Mouse (Mus musculus): Measurements from ENCODE around the gene Scrn2. TPM values are rescaled to one million over a fixed set of nuclear protein-coding genes. Genes with fewer than 3 reads are reported as not detected.

Scrn2 gene
- polyA plus RNA-seq, 1 experiment from 2014 or later, result 16.0 TPM

- no peak overlapping the region for H3K4me3 ChIP-seq
- peak overlapping the region; percentile 40; the same call in 1 of the 2 replicates for H3K27ac ChIP-seq (replicated peaks)
- no peaks in the 10 kb centered on the region for H3K9me3 ChIP-seq
- H3K4me2 ChIP-seq, result no peak overlapping the region
- 50% methylated on average over 9 of the region's 9 CpGs for WGBS
- peaks cover 18% of the 10 kb centered on the region for H3K4me1 ChIP-seq
- H3K9ac ChIP-seq, result no peak overlapping the region
- ATAC-seq (ENCODE audit: extremely low read depth, insufficient number of reproducible peaks, low FRiP score, low TSS enrichment), result no peak
- no peaks in the 10 kb centered on the region for H3K27me3 ChIP-seq (replicated peaks)
- peaks cover 69% of the 10 kb centered on the region for H3K36me3 ChIP-seq
Observed at GRCm38 (mm10) chr11:97063274-97063920, 33.7 kb downstream of the Scrn2 start.

GRCm38 (mm10) chr11:97063921-97064295 lies 34.2 kb downstream of the Scrn2 start:
- 73% methylated on average over 3 of the region's 3 CpGs for WGBS
- no peaks in the 10 kb centered on the region for H3K27me3 ChIP-seq (replicated peaks)
- no peak overlapping the region for H3K4me3 ChIP-seq
- ATAC-seq (ENCODE audit: extremely low read depth, insufficient number of reproducible peaks, low FRiP score, low TSS enrichment), result no peak
- no peaks in the 10 kb centered on the region for H3K9me3 ChIP-seq
- peaks cover 18% of the 10 kb centered on the region for H3K4me1 ChIP-seq
- H3K9ac ChIP-seq, result no peak overlapping the region
- H3K36me3 ChIP-seq, result peaks cover 70% of the 10 kb centered on the region
- peak overlapping the region; percentile 40; the same call in 1 of the 2 replicates for H3K27ac ChIP-seq (replicated peaks)
- H3K4me2 ChIP-seq, result no peak overlapping the region

GRCm38 (mm10) chr11:97065538-97066295 lies 36.0 kb downstream of the Scrn2 start:
- no peak for ATAC-seq (ENCODE audit: extremely low read depth, insufficient number of reproducible peaks, low FRiP score, low TSS enrichment)
- Histone ChIP-seq H3K36me3 (peaks cover 53% of the 10 kb centered on the region), H3K4me1 (peaks cover 21% of the 10 kb centered on the region), H3K9me3 (no peaks in the 10 kb centered on the region), H3K4me3 (no peak overlapping the region), H3K27ac (replicated peaks) (no peak overlapping the region), H3K9ac (0 out of 2 replicates have a peak overlapping the region, but pooled peaks have one; percentile 28), H3K4me2 (no peak overlapping the region), H3K27me3 (replicated peaks) (no peaks in the 10 kb centered on the region)
- 61% methylated on average over 12 of the region's 12 CpGs for WGBS

GRCm38 (mm10) chr11:97066656-97067360 lies 37.1 kb downstream of the Scrn2 start:
- peaks cover 42% of the 10 kb centered on the region for H3K36me3 ChIP-seq
- ATAC-seq (ENCODE audit: extremely low read depth, insufficient number of reproducible peaks, low FRiP score, low TSS enrichment), result no peak
- no peak overlapping the region for H3K4me2 ChIP-seq
- H3K27me3 ChIP-seq (replicated peaks), result no peaks in the 10 kb centered on the region
- H3K27ac ChIP-seq (replicated peaks), result no peak overlapping the region
- H3K4me1 ChIP-seq, result peaks cover 31% of the 10 kb centered on the region
- H3K9ac ChIP-seq, result no peak overlapping the region
- WGBS, result 47% methylated on average over 22 of the region's 22 CpGs
- no peaks in the 10 kb centered on the region for H3K9me3 ChIP-seq
- no peak overlapping the region for H3K4me3 ChIP-seq

GRCm38 (mm10) chr11:97069333-97069732 lies 39.6 kb downstream of the Scrn2 start:
- no peak overlapping the region for H3K4me3 ChIP-seq
- H3K27me3 ChIP-seq (replicated peaks), result no peaks in the 10 kb centered on the region
- H3K27ac ChIP-seq (replicated peaks), result no peak overlapping the region
- no peaks in the 10 kb centered on the region for H3K9me3 ChIP-seq
- peaks cover 27% of the 10 kb centered on the region for H3K36me3 ChIP-seq
- peaks cover 31% of the 10 kb centered on the region for H3K4me1 ChIP-seq
- no peak for ATAC-seq (ENCODE audit: extremely low read depth, insufficient number of reproducible peaks, low FRiP score, low TSS enrichment)
- H3K9ac ChIP-seq, result no peak overlapping the region
- WGBS, result 78% methylated on average over 1 of the region's 1 CpGs
- H3K4me2 ChIP-seq, result no peak overlapping the region

GRCm38 (mm10) chr11:97069770-97070169 lies 40.0 kb downstream of the Scrn2 start:
- 79% methylated on average over 2 of the region's 2 CpGs for WGBS
- H3K27ac ChIP-seq (replicated peaks), result no peak overlapping the region
- H3K27me3 ChIP-seq (replicated peaks), result no peaks in the 10 kb centered on the region
- no peak overlapping the region for H3K9ac ChIP-seq
- H3K36me3 ChIP-seq, result peaks cover 25% of the 10 kb centered on the region
- H3K9me3 ChIP-seq, result no peaks in the 10 kb centered on the region
- H3K4me1 ChIP-seq, result peaks cover 31% of the 10 kb centered on the region
- no peak overlapping the region for H3K4me3 ChIP-seq
- no peak for ATAC-seq (ENCODE audit: extremely low read depth, insufficient number of reproducible peaks, low FRiP score, low TSS enrichment)
- H3K4me2 ChIP-seq, result no peak overlapping the region

GRCm38 (mm10) chr11:97071129-97071528 lies 41.4 kb downstream of the Scrn2 start:
- H3K4me3 ChIP-seq, result no peak overlapping the region
- H3K27me3 ChIP-seq (replicated peaks), result no peaks in the 10 kb centered on the region
- ATAC-seq (ENCODE audit: extremely low read depth, insufficient number of reproducible peaks, low FRiP score, low TSS enrichment), result peak; percentile 64
- H3K36me3 ChIP-seq, result peaks cover 21% of the 10 kb centered on the region
- H3K9me3 ChIP-seq, result no peaks in the 10 kb centered on the region
- peak overlapping the region; percentile 55 for H3K27ac ChIP-seq (replicated peaks)
- H3K4me2 ChIP-seq, result no peak overlapping the region
- H3K4me1 ChIP-seq, result peaks cover 21% of the 10 kb centered on the region
- 0 out of 2 replicates have a peak overlapping the region, but pooled peaks have one; percentile 8 for H3K9ac ChIP-seq
- WGBS, result 19% methylated on average over 1 of the region's 1 CpGs

GRCm38 (mm10) chr11:97072533-97072932 lies 42.8 kb downstream of the Scrn2 start:
- Histone ChIP-seq H3K4me1 (peaks cover 21% of the 10 kb centered on the region), H3K36me3 (peaks cover 12% of the 10 kb centered on the region), H3K27me3 (replicated peaks) (no peaks in the 10 kb centered on the region), H3K9ac (no peak overlapping the region), H3K27ac (replicated peaks) (no peak overlapping the region), H3K4me3 (no peak overlapping the region), H3K4me2 (no peak overlapping the region), H3K9me3 (no peaks in the 10 kb centered on the region)
- 29% methylated on average over 3 of the region's 3 CpGs for WGBS
- ATAC-seq (ENCODE audit: extremely low read depth, insufficient number of reproducible peaks, low FRiP score, low TSS enrichment), result no peak

- H3K27me3 ChIP-seq (replicated peaks), result no peaks in the 10 kb centered on the region
- H3K4me1 ChIP-seq, result peaks cover 21% of the 10 kb centered on the region
- no peak for ATAC-seq (ENCODE audit: extremely low read depth, insufficient number of reproducible peaks, low FRiP score, low TSS enrichment)
- no peak overlapping the region for H3K4me3 ChIP-seq
- 47% methylated on average over 8 of the region's 8 CpGs for WGBS
- no peak overlapping the region for H3K27ac ChIP-seq (replicated peaks)
- H3K36me3 ChIP-seq, result no peaks in the 10 kb centered on the region
- no peak overlapping the region for H3K9ac ChIP-seq
- H3K9me3 ChIP-seq, result no peaks in the 10 kb centered on the region
- H3K4me2 ChIP-seq, result no peak overlapping the region
Observed at GRCm38 (mm10) chr11:97074235-97074634, 44.5 kb downstream of the Scrn2 start.

- H3K4me1 ChIP-seq, result peaks cover 8% of the 10 kb centered on the region
- H3K27ac ChIP-seq (replicated peaks), result no peak overlapping the region
- no peak for ATAC-seq (ENCODE audit: extremely low read depth, insufficient number of reproducible peaks, low FRiP score, low TSS enrichment)
- no peaks in the 10 kb centered on the region for H3K36me3 ChIP-seq
- H3K9me3 ChIP-seq, result peaks cover 5% of the 10 kb centered on the region; the same call in 1 of the 2 replicates
- WGBS, result 33% methylated on average over 4 of the region's 4 CpGs
- no peak overlapping the region for H3K9ac ChIP-seq
- no peak overlapping the region for H3K4me2 ChIP-seq
- peaks cover 22% of the 10 kb centered on the region for H3K27me3 ChIP-seq (replicated peaks)
- H3K4me3 ChIP-seq, result no peak overlapping the region
Observed at GRCm38 (mm10) chr11:97078751-97079150, 49.0 kb downstream of the Scrn2 start.

GRCm38 (mm10) chr11:97080291-97080690 lies 50.6 kb downstream of the Scrn2 start:
- no peaks in the 10 kb centered on the region for H3K36me3 ChIP-seq
- WGBS, result 20% methylated on average over 9 of the region's 9 CpGs
- H3K4me3 ChIP-seq, result no peak overlapping the region
- H3K9ac ChIP-seq, result no peak overlapping the region
- H3K4me1 ChIP-seq, result peaks cover 13% of the 10 kb centered on the region
- no peak overlapping the region for H3K27ac ChIP-seq (replicated peaks)
- H3K27me3 ChIP-seq (replicated peaks), result peaks cover 34% of the 10 kb centered on the region
- H3K9me3 ChIP-seq, result peaks cover 5% of the 10 kb centered on the region; the same call in 1 of the 2 replicates
- no peak overlapping the region for H3K4me2 ChIP-seq
- no peak for ATAC-seq (ENCODE audit: extremely low read depth, insufficient number of reproducible peaks, low FRiP score, low TSS enrichment)

All from heart, embryonic 13.5 days (tissue).